Mouse (Mus musculus) R1 (cell line): ENCODE results near the gene Ube2g1.
"Not testable (repeated sequence)": the region's sequence is repeated elsewhere in the genome, so short reads cannot be mapped to it uniquely, and the experiment has no call there.

ENCODE experiments used
- DNase-seq: peaks from one replicate; pipeline ENCODE4 v3.0.0-alpha.2; 2018; ENCODE audit warnings: low read depth, low spot score

The Ube2g1 gene

DNA sequence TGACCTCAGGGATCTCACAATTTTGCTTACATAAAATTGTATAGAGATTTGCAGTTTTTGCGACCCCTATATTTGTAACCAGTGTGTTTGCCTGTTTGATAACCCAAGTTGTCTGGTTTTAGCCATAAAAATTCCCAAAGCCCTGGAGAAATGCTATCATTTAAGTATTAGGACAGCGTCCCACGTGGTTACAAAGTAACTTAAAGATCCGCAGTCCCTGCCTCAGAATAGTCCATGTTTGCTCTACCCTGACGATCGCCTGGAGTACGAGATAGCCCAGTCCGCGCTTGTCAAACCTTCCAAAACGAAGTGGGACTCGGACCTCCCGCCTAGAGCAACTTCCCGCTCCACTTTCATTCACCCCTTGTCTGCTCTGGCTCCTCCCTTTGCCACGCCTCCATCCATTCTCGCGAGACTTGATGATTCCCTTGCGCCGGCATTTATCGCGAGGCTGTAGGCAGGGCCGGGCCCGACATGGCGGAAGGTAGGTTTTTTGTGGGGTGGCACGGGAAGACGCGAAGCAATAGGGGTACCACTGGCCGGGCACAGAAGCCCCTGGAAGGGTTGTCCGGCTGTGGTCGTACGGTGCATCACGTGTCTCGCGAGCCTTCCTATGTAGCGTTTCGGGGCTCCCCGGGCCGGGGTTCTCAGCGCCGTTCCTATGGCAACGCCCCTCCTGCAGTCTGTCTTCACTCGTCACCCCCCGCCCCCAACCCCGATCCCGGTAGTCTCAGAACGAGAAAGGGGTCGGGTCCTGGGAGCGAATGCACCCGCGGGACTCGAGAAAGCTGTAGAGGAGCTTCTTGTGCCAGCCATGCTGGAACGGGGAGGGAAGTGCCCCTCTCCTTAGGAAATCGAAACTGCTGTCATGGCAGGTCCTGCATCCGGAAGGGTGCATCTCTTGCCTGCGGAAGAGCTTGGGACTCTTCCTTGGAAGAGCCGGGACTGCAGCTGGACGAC lies 82.7 kb downstream of the Ube2g1 start, which contains the start of gene Ankfy1:
Ankfy1 (plus strand) TSS at position 456 of the 960 bp plus-strand sequence.
- DNase-seq: peak; percentile 97

DNA sequence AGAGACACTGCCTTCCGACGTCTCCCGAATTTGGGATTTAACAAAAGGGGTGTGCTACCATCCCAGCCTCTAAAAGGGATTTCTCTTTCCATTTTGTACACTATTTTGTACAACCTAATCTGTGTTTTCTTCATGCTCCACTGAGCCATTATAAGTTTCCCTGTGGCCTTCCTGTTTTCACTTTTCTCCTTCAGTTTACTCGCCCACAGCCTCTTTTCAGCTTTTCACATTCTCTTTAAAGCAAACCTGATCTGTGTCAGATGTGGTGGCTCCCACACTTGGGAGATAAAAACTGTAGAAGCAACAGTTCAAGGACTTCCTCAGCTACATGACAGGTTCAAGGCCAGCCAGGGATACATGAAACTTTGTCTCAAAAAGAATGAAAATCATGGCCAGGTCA lies 85.3 kb downstream of the Ube2g1 start:
- no peak for DNase-seq

DNA sequence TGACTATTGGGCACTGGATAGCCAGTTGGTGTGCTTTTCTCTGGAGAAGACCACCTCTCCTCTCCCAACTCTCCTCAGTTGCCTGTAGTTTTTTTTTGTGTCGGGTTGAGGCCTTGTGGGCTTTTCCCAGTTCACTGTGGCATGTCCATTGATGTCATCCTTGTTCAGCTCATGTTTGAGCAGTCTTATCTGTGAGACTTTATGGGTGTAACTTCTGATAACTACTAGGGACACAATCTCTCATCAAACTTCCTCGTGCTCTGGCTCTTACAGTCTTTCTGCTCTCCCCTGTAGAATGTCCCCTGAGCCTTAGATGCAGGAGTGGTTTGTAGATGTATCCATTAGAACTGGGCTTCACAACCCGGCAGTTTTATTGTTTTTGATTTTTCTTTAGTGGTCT lies 87.9 kb downstream of the Ube2g1 start:
- DNase-seq: no peak

DNA sequence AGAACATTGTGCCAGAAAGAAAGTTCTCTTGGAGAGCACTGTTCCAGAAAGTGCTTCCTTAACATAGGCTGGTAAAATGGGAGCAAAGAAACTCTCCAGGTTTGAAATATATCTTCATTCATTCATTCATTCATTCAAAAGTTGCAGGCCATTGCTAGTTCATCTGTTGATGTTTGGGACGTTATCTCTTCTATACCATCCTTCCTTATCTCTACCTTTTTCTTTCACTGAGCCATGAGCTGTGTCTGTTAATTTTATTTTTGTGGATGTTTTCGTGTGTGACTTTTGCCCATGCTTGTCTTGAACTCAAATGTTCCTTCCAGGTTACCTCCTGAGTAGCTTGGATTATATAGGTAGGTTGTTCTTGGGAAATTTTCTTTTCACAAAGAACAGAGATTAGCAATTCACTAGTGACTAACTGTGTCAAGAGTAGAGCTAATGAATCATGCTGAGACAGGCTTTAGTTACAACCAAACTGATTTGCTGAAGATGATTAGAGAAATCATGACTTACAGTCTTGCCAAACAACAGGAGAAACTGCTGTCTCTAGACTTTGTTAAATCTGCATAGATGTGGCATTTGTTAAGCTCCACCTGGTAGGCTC lies 89.4 kb downstream of the Ube2g1 start:
- DNase-seq: no peak

DNA sequence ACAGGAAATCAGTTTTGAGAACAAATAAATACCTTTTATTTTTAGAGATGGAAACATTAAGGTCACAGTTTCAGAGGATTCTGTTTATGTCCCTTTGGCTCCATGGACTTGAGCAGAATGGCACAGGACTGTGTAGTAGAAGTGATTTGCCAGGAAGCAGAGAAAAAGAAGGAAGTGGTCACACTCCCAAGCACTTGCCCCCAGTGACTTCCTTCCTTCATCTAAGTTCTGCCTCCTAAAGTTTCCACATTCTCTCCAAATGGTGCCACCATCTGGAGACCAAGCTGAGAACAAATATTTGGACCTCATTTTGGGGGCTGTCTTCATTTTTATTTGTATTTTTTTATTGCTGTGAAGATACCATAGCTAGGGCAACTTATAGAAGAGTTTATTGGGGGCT lies 90.2 kb downstream of the Ube2g1 start:
- DNase-seq: no peak

DNA sequence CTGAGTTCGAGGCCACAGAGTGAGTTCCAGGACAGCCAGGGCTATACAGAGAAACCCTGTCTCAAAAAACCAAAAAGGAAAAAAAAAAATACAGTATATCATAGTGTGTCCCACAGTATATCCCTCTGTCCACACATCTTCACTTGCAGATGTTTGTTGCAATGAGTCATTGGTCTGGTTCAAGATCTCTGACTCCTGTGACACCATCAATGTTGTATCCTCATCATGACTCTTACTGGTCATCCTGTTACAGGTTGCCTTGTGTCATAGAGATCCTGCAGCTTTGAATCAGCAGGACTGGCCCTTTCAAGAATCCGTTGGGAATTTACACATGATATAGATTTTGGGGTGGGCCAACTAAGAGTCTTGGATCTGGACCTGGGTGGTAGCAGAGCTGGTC lies 98.0 kb downstream of the Ube2g1 start:
- DNase-seq: not testable (repeated sequence)

DNA sequence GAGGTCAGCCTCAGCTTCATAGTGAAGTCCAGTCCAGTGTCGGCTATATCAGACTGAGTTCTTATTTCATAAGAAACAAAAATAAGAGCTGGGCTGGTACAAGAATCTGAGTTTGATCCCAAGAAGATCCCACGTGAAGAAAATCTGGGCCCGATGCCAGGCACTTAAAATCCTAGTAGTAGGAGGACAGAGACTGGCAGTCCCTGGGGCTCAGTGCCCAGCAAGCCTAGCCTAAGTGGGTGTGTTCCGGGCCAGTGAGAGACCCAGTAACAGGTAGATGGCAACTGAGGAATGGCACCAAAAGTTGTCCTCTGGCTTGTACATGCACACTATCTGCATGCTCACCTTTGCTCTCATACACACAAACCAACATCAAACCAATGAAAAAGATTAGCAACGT lies 105.6 kb downstream of the Ube2g1 start:
- no peak for DNase-seq

DNA sequence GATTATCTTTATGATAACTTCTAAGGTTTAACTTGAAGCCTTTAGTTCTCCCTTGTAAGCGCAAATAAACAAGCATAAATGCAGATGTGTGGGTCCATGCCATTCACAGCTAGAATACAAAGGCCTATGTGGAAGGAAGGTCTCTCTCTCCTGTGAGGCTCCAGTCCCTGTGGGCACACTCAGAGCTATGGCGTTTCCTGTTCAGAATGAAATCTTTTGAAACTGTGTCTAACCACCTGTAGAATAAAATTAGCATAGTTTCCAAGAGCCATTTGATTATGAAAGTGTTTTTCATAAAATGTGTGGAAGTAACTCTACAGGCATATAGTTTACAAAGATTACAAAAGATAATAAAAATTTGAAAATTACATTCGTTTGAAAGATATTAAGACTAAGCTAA lies 111.1 kb downstream of the Ube2g1 start:
- no peak for DNase-seq

DNA sequence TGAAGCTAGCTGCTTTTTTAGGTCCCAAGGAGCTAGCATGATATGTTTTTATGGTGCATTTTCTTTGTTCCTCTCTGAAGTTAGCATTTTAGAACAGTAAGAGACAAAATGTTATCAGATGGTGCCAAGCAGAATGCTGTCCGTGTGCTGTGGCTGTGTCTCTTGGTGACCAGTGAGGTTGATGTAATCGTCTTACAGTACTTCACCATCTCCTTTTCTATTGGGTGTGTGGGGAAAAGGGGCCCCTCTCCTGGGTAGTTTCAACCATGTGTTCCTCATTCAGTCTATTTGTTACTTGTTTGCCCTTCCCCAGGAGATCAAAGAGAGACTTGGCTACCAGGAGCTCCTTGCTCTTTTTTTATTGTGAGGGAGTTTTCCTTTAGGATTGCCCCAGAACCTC lies 116.1 kb downstream of the Ube2g1 start:
- DNase-seq: no peak

DNA sequence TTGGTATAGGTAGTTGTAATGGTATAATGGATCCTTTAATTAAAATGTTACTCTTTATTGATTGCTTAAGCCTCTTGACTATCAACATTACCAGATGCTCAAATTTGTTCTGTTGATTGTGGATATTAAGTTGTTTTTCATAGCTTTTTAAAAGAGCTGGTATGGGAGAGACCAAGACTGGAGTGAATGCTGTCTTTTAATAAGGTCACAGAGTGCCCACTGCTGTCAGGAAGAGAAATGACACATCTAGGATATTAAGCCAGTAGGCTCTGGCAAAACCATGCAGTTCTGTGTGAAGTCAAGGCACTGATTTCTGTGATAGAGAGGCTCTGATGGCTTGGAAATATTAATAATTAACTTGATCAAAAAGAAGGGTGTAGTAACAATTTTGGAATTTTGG lies 116.8 kb downstream of the Ube2g1 start:
- no peak for DNase-seq

DNA sequence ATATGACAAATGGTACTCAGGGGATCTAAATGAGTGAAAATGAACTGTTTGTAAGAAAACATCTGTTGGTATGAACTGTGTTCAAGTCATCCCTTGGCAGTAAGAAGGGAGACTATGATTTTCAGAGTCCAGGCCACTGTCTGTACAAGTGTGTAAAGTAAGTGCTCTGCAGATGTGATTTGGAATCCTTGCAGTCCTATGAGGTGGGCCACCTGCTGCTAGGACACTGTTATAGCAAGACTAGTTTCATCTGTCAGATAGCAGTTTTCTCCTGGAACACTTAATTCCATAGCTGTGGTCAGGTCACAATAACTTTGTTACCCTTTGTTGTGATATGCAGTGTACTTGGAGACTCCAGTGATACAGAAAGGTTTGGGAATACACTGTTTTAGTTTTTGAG lies 118.9 kb downstream of the Ube2g1 start:
- no peak for DNase-seq

DNA sequence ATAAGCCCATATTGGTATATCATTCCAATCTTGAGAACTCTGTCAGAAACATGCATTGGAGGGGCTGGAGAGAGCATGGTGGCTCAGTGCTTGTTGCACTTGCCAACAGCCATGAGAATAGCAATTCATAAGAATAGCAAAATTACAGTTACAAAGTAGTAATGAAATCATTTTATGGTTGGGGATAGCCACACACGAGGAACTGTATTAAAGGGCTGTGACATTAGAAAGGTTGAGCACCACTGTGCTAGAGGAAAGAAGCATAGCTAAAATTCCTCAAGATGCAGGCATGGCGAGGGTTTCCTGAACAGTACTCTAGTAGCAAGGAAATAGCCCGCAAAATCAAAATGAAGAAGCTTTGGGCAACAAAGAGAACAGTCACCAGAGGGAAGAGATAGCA lies 126.7 kb downstream of the Ube2g1 start:
- no peak for DNase-seq

DNA sequence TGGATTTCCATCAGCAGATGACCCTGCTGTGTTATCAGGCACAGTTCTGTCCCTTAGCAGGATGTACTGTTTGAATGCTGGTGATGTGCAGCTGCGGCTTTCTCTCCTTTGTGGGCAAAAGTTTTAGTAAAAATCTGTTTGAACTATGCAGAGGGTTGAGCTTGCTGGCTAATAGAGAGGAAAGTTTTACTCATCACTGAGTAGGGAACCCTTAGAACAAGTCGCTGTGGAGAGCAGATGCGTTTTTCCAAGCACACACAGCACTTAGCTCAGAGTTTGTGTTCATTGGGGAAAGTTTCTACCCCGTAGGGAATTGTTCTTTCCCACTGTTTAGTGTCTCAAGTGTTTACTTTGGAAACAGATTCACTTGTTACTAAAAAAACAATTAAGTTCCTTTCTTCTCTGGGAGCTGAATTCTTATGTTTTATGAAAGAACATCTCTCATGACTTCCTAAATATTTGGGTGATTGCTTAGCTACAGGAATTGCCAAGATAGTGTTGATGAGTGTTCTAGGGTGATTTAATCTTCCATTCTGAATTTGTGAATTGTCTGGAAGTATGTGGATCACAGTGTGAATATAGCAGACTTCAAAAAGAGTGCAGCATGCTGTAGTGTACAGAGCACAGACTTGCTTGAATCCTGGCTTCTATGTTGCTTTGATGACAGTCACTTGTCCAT lies 127.9 kb downstream of the Ube2g1 start:
- DNase-seq: no peak

DNA sequence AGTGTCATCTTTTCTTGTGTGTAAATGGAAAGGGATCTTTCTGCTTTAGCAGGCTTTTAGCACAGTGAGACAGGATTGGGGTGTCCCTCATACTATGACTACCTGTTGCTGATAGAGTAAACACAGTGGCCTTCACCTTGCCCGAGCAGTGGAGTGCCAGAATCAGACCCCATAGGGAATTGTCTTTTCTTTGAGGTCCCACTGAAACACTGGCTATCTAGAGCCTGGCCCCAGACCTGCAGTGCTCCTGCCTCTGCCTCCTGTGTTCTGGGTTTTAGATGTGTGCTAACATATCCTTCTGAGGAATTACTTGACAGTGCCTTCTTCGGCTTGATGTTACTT lies 128.4 kb downstream of the Ube2g1 start:
- no peak for DNase-seq
